Mouse (Mus musculus): Measurements from ENCODE around the gene Snap47. TPM values are rescaled to one million over a fixed set of nuclear protein-coding genes. Genes with fewer than 3 reads are reported as not detected.

The Snap47 gene
- polyA plus RNA-seq, 1 experiment from 2014 or later = 614 TPM

GRCm38 (mm10) chr11:59410851-59411250 is 40.1 kb downstream of the Snap47 start:
- no peak for ATAC-seq
- Histone ChIP-seq H3K4me3 (ENCODE audit: low read depth, low read length) (no peak overlapping the region), H3K27ac (ENCODE audit: low read length) (no peak overlapping the region), H3K9ac (ENCODE audit: low read depth, low read length) (no peak overlapping the region), H3K9me3 (replicated peaks; ENCODE audit: control insufficient read depth, low read length, poor library complexity, severe bottlenecking) (no peaks in the 10 kb centered on the region), H3K4me2 (ENCODE audit: low read length) (no peak overlapping the region), H3K4me1 (ENCODE audit: control insufficient read depth, insufficient read depth, low read length) (0 out of 2 replicates have a peak, but pooled peaks cover 7% of the 10 kb centered on the region), H3K27me3 (ENCODE audit: control insufficient read depth, insufficient read depth, low read depth, low read length) (no peaks in the 10 kb centered on the region), H3K36me3 (ENCODE audit: control insufficient read depth, insufficient read depth, low read length) (peaks cover 16% of the 10 kb centered on the region)
- 88% methylated on average over 2 of the region's 2 CpGs for WGBS

GRCm38 (mm10) chr11:59405761-59406160 is 45.2 kb downstream of the Snap47 start:
- 91% methylated on average over 1 of the region's 1 CpGs for WGBS
- Histone ChIP-seq H3K9ac (ENCODE audit: low read depth, low read length) (no peak overlapping the region), H3K4me2 (ENCODE audit: low read length) (no peak overlapping the region), H3K4me3 (ENCODE audit: low read depth, low read length) (no peak overlapping the region), H3K27ac (ENCODE audit: low read length) (no peak overlapping the region), H3K27me3 (ENCODE audit: control insufficient read depth, insufficient read depth, low read depth, low read length) (no peaks in the 10 kb centered on the region), H3K36me3 (ENCODE audit: control insufficient read depth, insufficient read depth, low read length) (peaks cover 20% of the 10 kb centered on the region), H3K9me3 (replicated peaks; ENCODE audit: control insufficient read depth, low read length, poor library complexity, severe bottlenecking) (no peaks in the 10 kb centered on the region), H3K4me1 (ENCODE audit: control insufficient read depth, insufficient read depth, low read length) (no peaks in the 10 kb centered on the region)
- ATAC-seq = no peak

- Histone ChIP-seq H3K36me3 (ENCODE audit: control insufficient read depth, insufficient read depth, low read length) (peaks cover 6% of the 10 kb centered on the region), H3K27ac (ENCODE audit: low read length) (no peak overlapping the region), H3K4me2 (ENCODE audit: low read length) (no peak overlapping the region), H3K4me1 (ENCODE audit: control insufficient read depth, insufficient read depth, low read length) (no peaks in the 10 kb centered on the region), H3K9ac (ENCODE audit: low read depth, low read length) (no peak overlapping the region), H3K4me3 (ENCODE audit: low read depth, low read length) (no peak overlapping the region), H3K9me3 (replicated peaks; ENCODE audit: control insufficient read depth, low read length, poor library complexity, severe bottlenecking) (no peaks in the 10 kb centered on the region), H3K27me3 (ENCODE audit: control insufficient read depth, insufficient read depth, low read depth, low read length) (no peaks in the 10 kb centered on the region)
- WGBS = 75% methylated on average over 2 of the region's 2 CpGs
- no peak for ATAC-seq
These were observed 50.1 kb downstream of the Snap47 start for GRCm38 (mm10) chr11:59400876-59401275.

- Histone ChIP-seq H3K4me3 (ENCODE audit: low read depth, low read length) (no peak overlapping the region), H3K4me2 (ENCODE audit: low read length) (no peak overlapping the region), H3K27me3 (ENCODE audit: control insufficient read depth, insufficient read depth, low read depth, low read length) (no peaks in the 10 kb centered on the region), H3K9ac (ENCODE audit: low read depth, low read length) (no peak overlapping the region), H3K9me3 (replicated peaks; ENCODE audit: control insufficient read depth, low read length, poor library complexity, severe bottlenecking) (no peaks in the 10 kb centered on the region), H3K36me3 (ENCODE audit: control insufficient read depth, insufficient read depth, low read length) (peaks cover 6% of the 10 kb centered on the region), H3K4me1 (ENCODE audit: control insufficient read depth, insufficient read depth, low read length) (no peaks in the 10 kb centered on the region), H3K27ac (ENCODE audit: low read length) (no peak overlapping the region)
- WGBS = 85% methylated on average over 8 of the region's 8 CpGs
- no peak for ATAC-seq
These were observed 51.2 kb downstream of the Snap47 start for GRCm38 (mm10) chr11:59399830-59400229.

- H3K9ac ChIP-seq (ENCODE audit: low read depth, low read length) = no peak overlapping the region
- H3K4me2 ChIP-seq (ENCODE audit: low read length) = no peak overlapping the region
- no peak for ATAC-seq
- no peak overlapping the region for H3K4me3 ChIP-seq (ENCODE audit: low read depth, low read length)
- H3K36me3 ChIP-seq (ENCODE audit: control insufficient read depth, insufficient read depth, low read length) = 0 out of 2 replicates have a peak, but pooled peaks cover 2% of the 10 kb centered on the region
- 66% methylated on average over 22 of the region's 22 CpGs for WGBS
- peaks cover 3% of the 10 kb centered on the region; the same call in 1 of the 2 replicates for H3K4me1 ChIP-seq (ENCODE audit: control insufficient read depth, insufficient read depth, low read length)
- no peaks in the 10 kb centered on the region for H3K9me3 ChIP-seq (replicated peaks; ENCODE audit: control insufficient read depth, low read length, poor library complexity, severe bottlenecking)
- no peaks in the 10 kb centered on the region for H3K27me3 ChIP-seq (ENCODE audit: control insufficient read depth, insufficient read depth, low read depth, low read length)
- H3K27ac ChIP-seq (ENCODE audit: low read length) = no peak overlapping the region
These were observed 53.2 kb downstream of the Snap47 start for GRCm38 (mm10) chr11:59397536-59398371.

GRCm38 (mm10) chr11:59394451-59394850 is 56.5 kb downstream of the Snap47 start:
- H3K4me3 ChIP-seq (ENCODE audit: low read depth, low read length) = no peak overlapping the region
- no peak overlapping the region for H3K9ac ChIP-seq (ENCODE audit: low read depth, low read length)
- H3K27me3 ChIP-seq (ENCODE audit: control insufficient read depth, insufficient read depth, low read depth, low read length) = no peaks in the 10 kb centered on the region
- no peaks in the 10 kb centered on the region for H3K36me3 ChIP-seq (ENCODE audit: control insufficient read depth, insufficient read depth, low read length)
- H3K4me2 ChIP-seq (ENCODE audit: low read length) = no peak overlapping the region
- no peak for ATAC-seq
- H3K4me1 ChIP-seq (ENCODE audit: control insufficient read depth, insufficient read depth, low read length) = peaks cover 3% of the 10 kb centered on the region; the same call in 1 of the 2 replicates
- no peaks in the 10 kb centered on the region for H3K9me3 ChIP-seq (replicated peaks; ENCODE audit: control insufficient read depth, low read length, poor library complexity, severe bottlenecking)
- WGBS = 82% methylated on average over 5 of the region's 5 CpGs
- H3K27ac ChIP-seq (ENCODE audit: low read length) = no peak overlapping the region

- no peak for ATAC-seq
- Histone ChIP-seq H3K4me3 (ENCODE audit: low read depth, low read length) (no peak overlapping the region), H3K4me1 (ENCODE audit: control insufficient read depth, insufficient read depth, low read length) (peaks cover 3% of the 10 kb centered on the region; the same call in 1 of the 2 replicates), H3K9me3 (replicated peaks; ENCODE audit: control insufficient read depth, low read length, poor library complexity, severe bottlenecking) (no peaks in the 10 kb centered on the region), H3K27me3 (ENCODE audit: control insufficient read depth, insufficient read depth, low read depth, low read length) (no peaks in the 10 kb centered on the region), H3K36me3 (ENCODE audit: control insufficient read depth, insufficient read depth, low read length) (no peaks in the 10 kb centered on the region), H3K27ac (ENCODE audit: low read length) (no peak overlapping the region), H3K4me2 (ENCODE audit: low read length) (no peak overlapping the region), H3K9ac (ENCODE audit: low read depth, low read length) (no peak overlapping the region)
- WGBS = 23% methylated on average over 9 of the region's 9 CpGs
These were observed 57.4 kb downstream of the Snap47 start for GRCm38 (mm10) chr11:59393591-59393990.

GRCm38 (mm10) chr11:59392300-59392699 is 58.7 kb downstream of the Snap47 start:
- ATAC-seq = no peak
- Histone ChIP-seq H3K27ac (ENCODE audit: low read length) (no peak overlapping the region), H3K9me3 (replicated peaks; ENCODE audit: control insufficient read depth, low read length, poor library complexity, severe bottlenecking) (no peaks in the 10 kb centered on the region), H3K36me3 (ENCODE audit: control insufficient read depth, insufficient read depth, low read length) (no peaks in the 10 kb centered on the region), H3K4me1 (ENCODE audit: control insufficient read depth, insufficient read depth, low read length) (peaks cover 3% of the 10 kb centered on the region; the same call in 1 of the 2 replicates), H3K9ac (ENCODE audit: low read depth, low read length) (no peak overlapping the region), H3K27me3 (ENCODE audit: control insufficient read depth, insufficient read depth, low read depth, low read length) (no peaks in the 10 kb centered on the region), H3K4me3 (ENCODE audit: low read depth, low read length) (no peak overlapping the region), H3K4me2 (ENCODE audit: low read length) (no peak overlapping the region)
- WGBS = 76% methylated on average over 6 of the region's 6 CpGs

- no peak overlapping the region for H3K9ac ChIP-seq (ENCODE audit: low read depth, low read length)
- no peak overlapping the region for H3K4me3 ChIP-seq (ENCODE audit: low read depth, low read length)
- no peaks in the 10 kb centered on the region for H3K36me3 ChIP-seq (ENCODE audit: control insufficient read depth, insufficient read depth, low read length)
- peaks cover 3% of the 10 kb centered on the region; the same call in 1 of the 2 replicates for H3K4me1 ChIP-seq (ENCODE audit: control insufficient read depth, insufficient read depth, low read length)
- H3K9me3 ChIP-seq (replicated peaks; ENCODE audit: control insufficient read depth, low read length, poor library complexity, severe bottlenecking) = no peaks in the 10 kb centered on the region
- H3K4me2 ChIP-seq (ENCODE audit: low read length) = no peak overlapping the region
- 39% methylated on average over 9 of the region's 9 CpGs for WGBS
- no peak for ATAC-seq
- no peaks in the 10 kb centered on the region for H3K27me3 ChIP-seq (ENCODE audit: control insufficient read depth, insufficient read depth, low read depth, low read length)
- H3K27ac ChIP-seq (ENCODE audit: low read length) = no peak overlapping the region
These were observed 60.5 kb downstream of the Snap47 start for GRCm38 (mm10) chr11:59390470-59390869.

All from midbrain, embryonic 16.5 days (tissue).